Mouse (Mus musculus) ES-E14 (cell line): Measurements from ENCODE around the gene Pycr2. TPM values are rescaled to one million over a fixed set of nuclear protein-coding genes. Genes with fewer than 3 reads are reported as not detected.

Experiments
- DNase-seq: peaks from one replicate; pipeline ENCODE4 v3.0.0-alpha.2; 2013; ENCODE audit warnings: low read depth, low spot score
- H3K27ac ChIP-seq: 2 replicates; pipeline ENCODE4 v1.5.1; 2012; ENCODE audit warnings: low read depth, mild to moderate bottlenecking, low read length, moderate library complexity, mixed read lengths; ENCODE audit not compliant: poor library complexity, insufficient read depth, severe bottlenecking
- H3K36me3 ChIP-seq: 2 replicates; pipeline ENCODE4 v1.6.1; 2012; ENCODE audit warnings: mild to moderate bottlenecking, low read length, moderate library complexity, mixed read lengths; ENCODE audit not compliant: control insufficient read depth, poor library complexity, insufficient read depth, severe bottlenecking
- H3K4me1 ChIP-seq, 2 experiments: fragments of 150-350 bp in 1 of 2; sonication (generic) in 1 of 2; 2 replicates each; pipeline ENCODE4 v1.6.1; 2012; ENCODE audit warnings: low read length in 2 of 2, mild to moderate bottlenecking in 1 of 2, mixed read lengths in 1 of 2; ENCODE audit not compliant: control insufficient read depth in 2 of 2, insufficient read depth in 2 of 2, poor library complexity in 1 of 2
- H3K4me3 ChIP-seq, 2 experiments: fragments of 150-350 bp in 1 of 2; sonication (generic) in 1 of 2; 2 replicates each; pipeline ENCODE4 v1.5.1; 2012; ENCODE audit warnings: low read length in 2 of 2, low read depth in 1 of 2, mild to moderate bottlenecking in 1 of 2, mixed read lengths in 1 of 2; ENCODE audit not compliant: insufficient read depth in 1 of 2, poor library complexity in 1 of 2, severe bottlenecking in 1 of 2
- H3K9ac ChIP-seq: 2 replicates; pipeline ENCODE4 v1.6.1; 2012; ENCODE audit warnings: low read depth, mild to moderate bottlenecking, low read length, mixed read lengths; ENCODE audit not compliant: poor library complexity, insufficient read depth, severe bottlenecking
- H3K9me3 ChIP-seq: fragments of 150-350 bp; sonication (generic); 2 replicates; pipeline ENCODE4 v1.6.1; 2012; ENCODE audit warnings: low read depth, mild to moderate bottlenecking, low read length; ENCODE audit not compliant: control insufficient read depth, insufficient read depth
- CHD2 ChIP-seq: IDR thresholded peaks from 2 replicates; pipeline ENCODE4 v1.6.1; 2014; ENCODE audit warnings: mild to moderate bottlenecking, low read depth, low read length, inconsistent platforms
- HCFC1 ChIP-seq: IDR thresholded peaks from 2 replicates; pipeline ENCODE4 v1.6.1; 2012; ENCODE audit warnings: low read length, inconsistent platforms, borderline replicate concordance; ENCODE audit not compliant: insufficient read depth
- MAFK ChIP-seq: IDR thresholded peaks from 2 replicates; pipeline ENCODE4 v1.6.1; 2014; ENCODE audit warnings: mild to moderate bottlenecking, low read depth, low read length, inconsistent platforms; ENCODE audit not compliant: insufficient read depth
- ZC3H11A ChIP-seq: IDR thresholded peaks from 2 replicates; pipeline ENCODE4 v1.6.1; 2012; ENCODE audit warnings: low read depth, mild to moderate bottlenecking, inconsistent platforms, low read length, borderline replicate concordance
- ZNF384 ChIP-seq: IDR thresholded peaks from 2 replicates; pipeline ENCODE4 v1.6.1; 2012; ENCODE audit warnings: low read depth, low read length, inconsistent platforms
- in situ Hi-C, 2 experiments: fragments of 600-800 bp; cut with MboI; formaldehyde crosslinking; loops; one replicate each; pipeline ENCODE4 v1.15.1; 2025; ENCODE audit warnings: low sequenced_read_pairs in 2 of 2, inconsistent platforms in 1 of 2; ENCODE audit not compliant: unreplicated experiment in 2 of 2
- total RNA-seq: library from RNA; depleted of rRNA; stranded (reverse); fragments of 300-350 nt; gene quantifications from 2 replicates; pipeline ENCODE4 v1.2.3, GENCODE M21; 2012

Pycr2 gene
- total RNA-seq, 1 experiment, result 122 TPM

- TF ChIP-seq ZNF384, result no peak
- TF ChIP-seq MAFK, result no peak
- Histone ChIP-seq H3K27ac (peak overlapping the region; percentile 42; the same call in 1 of the 2 replicates), H3K9ac (0 out of 2 replicates have a peak overlapping the region, but pooled peaks have one; percentile 22), H3K36me3 (no peaks in the 10 kb centered on the region; the same call in 1 of the 2 replicates), H3K9me3 (no peaks in the 10 kb centered on the region), H3K4me1 (peaks cover 14 to 22% of the 10 kb centered on the region in 2 experiments), H3K4me3 (peak overlapping the region; percentile 76 to 80)
- DNase-seq, result no peak
- in situ Hi-C loops, result no loop called here
Observed at GRCm38 (mm10) chr1:180943032-180943644, 39.0 kb downstream of the Pycr2 start.

DNA sequence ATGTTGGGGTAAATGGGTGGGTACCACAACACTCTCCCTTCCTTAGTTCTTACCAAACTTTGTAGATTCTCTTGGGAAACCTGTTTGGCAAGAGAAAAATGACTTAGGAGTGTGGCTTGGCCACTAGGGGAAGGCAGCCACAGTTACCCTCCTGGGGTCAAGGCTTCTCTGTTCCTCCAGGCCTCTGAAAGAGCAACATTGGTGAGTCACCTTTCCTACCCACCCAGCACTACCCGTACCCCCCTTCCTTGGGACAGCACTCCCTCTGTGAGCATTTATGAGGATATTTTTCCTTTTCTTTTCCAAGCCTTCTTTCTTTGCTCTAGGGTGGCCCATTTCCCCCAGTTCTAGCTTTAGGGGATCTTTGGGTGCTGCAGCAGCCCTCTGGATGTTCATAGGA, 39.8 kb downstream of the Pycr2 start:
- H3K9me3 ChIP-seq, result no peaks in the 10 kb centered on the region
- no peak for DNase-seq
- in situ Hi-C loops, result no loop called here
- H3K4me3 ChIP-seq, result no peak overlapping the region
- H3K36me3 ChIP-seq, result no peaks in the 10 kb centered on the region; the same call in 1 of the 2 replicates
- no peak overlapping the region for H3K9ac ChIP-seq
- TF ChIP-seq ZC3H11A (no peak), CHD2 (no peak), MAFK (no peak), ZNF384 (no peak), HCFC1 (no peak)
- peaks cover 14 to 26% of the 10 kb centered on the region in 2 experiments for H3K4me1 ChIP-seq
- H3K27ac ChIP-seq, result no peak overlapping the region

GRCm38 (mm10) chr1:180944553-180944952, 40.5 kb downstream of the Pycr2 start:
- H3K27ac ChIP-seq, result no peak overlapping the region
- peaks cover 14 to 31% of the 10 kb centered on the region in 2 experiments for H3K4me1 ChIP-seq
- H3K9ac ChIP-seq, result no peak overlapping the region

GRCm38 (mm10) chr1:180945001-180945980, 41.2 kb downstream of the Pycr2 start:
- peaks cover 14 to 33% of the 10 kb centered on the region in 2 experiments for H3K4me1 ChIP-seq
- H3K9me3 ChIP-seq, result no peaks in the 10 kb centered on the region
- H3K36me3 ChIP-seq, result peaks cover 6% of the 10 kb centered on the region; the same call in 1 of the 2 replicates
- peak overlapping the region; percentile 27; the same call in 1 of the 2 replicates for H3K27ac ChIP-seq
- no peak for TF ChIP-seq ZNF384
- no peak for TF ChIP-seq CHD2
- TF ChIP-seq ZC3H11A, result no peak
- H3K9ac ChIP-seq, result peak overlapping the region; percentile 25; the same call in 1 of the 2 replicates
- DNase-seq, result no peak
- H3K4me3 ChIP-seq, result peak overlapping the region; percentile 24 to 67; a peak in 3 of 4 replicates
- in situ Hi-C loops, result no loop called here

More at GRCm38 (mm10) chr1:180944553-180944952, 40.5 kb downstream of the Pycr2 start:
- Histone ChIP-seq H3K4me3 (no peak overlapping the region), H3K36me3 (peaks cover 2% of the 10 kb centered on the region; the same call in 1 of the 2 replicates), H3K9me3 (no peaks in the 10 kb centered on the region)
- no peak for TF ChIP-seq ZNF384
- no peak for TF ChIP-seq MAFK
- no peak for TF ChIP-seq HCFC1
- no peak for TF ChIP-seq ZC3H11A
- TF ChIP-seq CHD2, result no peak
- in situ Hi-C loops, result no loop called here
- no peak for DNase-seq
